ENCODE assay signal across 8 mouse cellular contexts in genomic region chr11:72050895-72051858, GRCm38 (mm10). TPM values are rescaled to one million over a fixed set of nuclear protein-coding genes. Genes with fewer than 3 reads are reported as not detected.
DNase-seq lines count a peak whose midpoint lies in the region; ATAC-seq and TF ChIP-seq lines count a peak whose summit lies in the region.

No protein-coding gene starts in this region.

- H3K4me3 ChIP-seq in heart, adult 2 months: peak overlapping the region; percentile 29; the same call in 1 of the 2 replicates
- H3K4me3 ChIP-seq in ES-E14 (ENCODE audit: insufficient read depth in 1 of 2, low read depth in 1 of 2, low read length in 2 of 2, poor library complexity in 1 of 2, severe bottlenecking in 1 of 2): peak overlapping the region; percentile 66 to 70
- peak overlapping the region; percentile 53 for H3K4me3 ChIP-seq in embryonic facial prominence, embryonic 13.5 days
- H3K4me3 ChIP-seq in intestine, embryonic 15.5 days (replicated peaks): peak overlapping the region; percentile 49
- H3K4me3 ChIP-seq in midbrain, embryonic 10.5 days: peak overlapping the region; percentile 69
- peak overlapping the region; percentile 32 for H3K4me3 ChIP-seq in stomach, postnatal 0 days (ENCODE audit: low read depth, low read length)

- ATAC-seq in embryonic facial prominence, embryonic 13.5 days (ENCODE audit: insufficient number of reproducible peaks, insufficient read depth, low FRiP score, low TSS enrichment, low read depth): peak; percentile 12; the same call in 1 of the 2 replicates
- ATAC-seq in intestine, embryonic 15.5 days: peak; percentile 57
- ATAC-seq in stomach, postnatal 0 days (ENCODE audit: low FRiP score, low TSS enrichment): no peak

- H3K36me3 ChIP-seq in heart, adult 2 months (ENCODE audit: control insufficient read depth, insufficient read depth, low read length): no peaks in the 10 kb centered on the region
- H3K36me3 ChIP-seq in ES-E14 (ENCODE audit: control insufficient read depth, insufficient read depth, low read length, poor library complexity, severe bottlenecking): no peaks in the 10 kb centered on the region; the same call in 1 of the 2 replicates
- peaks cover 9% of the 10 kb centered on the region for H3K36me3 ChIP-seq in embryonic facial prominence, embryonic 13.5 days
- H3K36me3 ChIP-seq in intestine, embryonic 15.5 days: peaks cover 9% of the 10 kb centered on the region; the same call in 1 of the 2 replicates
- H3K36me3 ChIP-seq in midbrain, embryonic 10.5 days: peaks cover 27% of the 10 kb centered on the region
- 0 out of 2 replicates have a peak, but pooled peaks cover 3% of the 10 kb centered on the region for H3K36me3 ChIP-seq in stomach, postnatal 0 days (ENCODE audit: control insufficient read depth, insufficient read depth, low read length)

- H3K4me2 ChIP-seq in embryonic facial prominence, embryonic 13.5 days: peak overlapping the region; percentile 88
- H3K4me2 ChIP-seq in intestine, embryonic 15.5 days (replicated peaks): peak overlapping the region; percentile 94
- H3K4me2 ChIP-seq in stomach, postnatal 0 days (replicated peaks; ENCODE audit: low read depth): peak overlapping the region; percentile 65

- H3K9ac ChIP-seq in heart, adult 2 months (ENCODE audit: low read depth, low read length): peak overlapping the region; percentile 0; the same call in 1 of the 2 replicates
- H3K9ac ChIP-seq in ES-E14 (ENCODE audit: insufficient read depth, low read depth, low read length, poor library complexity, severe bottlenecking): peak overlapping the region; percentile 63
- peak overlapping the region; percentile 69 for H3K9ac ChIP-seq in embryonic facial prominence, embryonic 13.5 days
- H3K9ac ChIP-seq in intestine, embryonic 15.5 days: peak overlapping the region; percentile 62
- peak overlapping the region; percentile 41 for H3K9ac ChIP-seq in stomach, postnatal 0 days (ENCODE audit: low read length)

- peak; percentile 29 to 32 for DNase-seq in heart, adult 2 months
- DNase-seq in heart, postnatal 25 days (ENCODE audit: low spot score): no peak
- DNase-seq in ES-E14 (ENCODE audit: low read depth, low spot score): peak; percentile 45
- DNase-seq in midbrain, embryonic 10.5 days (ENCODE audit: low spot score): peak; percentile 59
- peak; percentile 47 for DNase-seq in stomach, postnatal 0 days (ENCODE audit: low spot score)
- DNase-seq in thymus, postnatal 25 days: no peak

- intact Hi-C loops in heart, adult 2 months (cut with DNase I): no loop called here
- intact Hi-C loops in heart, postnatal 25 days (cut with DNase I): loop anchor here (5.0 kb wide), 1 partner anchor 156 kb away; the partner anchor contains the start of genes 4933427D14Rik, Gm43951 and Txndc17

- H3K27me3 ChIP-seq in heart, adult 2 months (ENCODE audit: control insufficient read depth, insufficient read depth, low read length): no peaks in the 10 kb centered on the region
- peaks cover 25% of the 10 kb centered on the region for H3K27me3 ChIP-seq in embryonic facial prominence, embryonic 13.5 days
- H3K27me3 ChIP-seq in intestine, embryonic 15.5 days (replicated peaks): peaks cover 6% of the 10 kb centered on the region; the same call in 1 of the 2 replicates
- H3K27me3 ChIP-seq in midbrain, embryonic 10.5 days (ENCODE audit: low read depth, poor library complexity, severe bottlenecking): peaks cover 56% of the 10 kb centered on the region
- no peaks in the 10 kb centered on the region for H3K27me3 ChIP-seq in stomach, postnatal 0 days (ENCODE audit: control insufficient read depth, insufficient read depth, low read length)

- peak; percentile 26 for TF ChIP-seq CTCF in heart, adult 2 months (IDR thresholded peaks at IDR 0.05)
- TF ChIP-seq CTCF in stomach, postnatal 0 days (IDR thresholded peaks at IDR 0.05; ENCODE audit: low read depth): peak; percentile 63

- in situ Hi-C loops in ES-E14 (cut with MboI; ENCODE audit: low sequenced_read_pairs in 2 of 2, unreplicated experiment in 2 of 2): no loop called here

- no peak for TF ChIP-seq EP300 in heart, adult 2 months (IDR thresholded peaks at IDR 0.05; ENCODE audit: insufficient read depth, low read depth, low read length)
- TF ChIP-seq EP300 in stomach, postnatal 0 days (optimal IDR thresholded peaks at IDR 0.05): no peak

- no peaks in the 10 kb centered on the region for H3K79me2 ChIP-seq in heart, adult 2 months (replicated peaks; ENCODE audit: control insufficient read depth, insufficient read depth, low read length)

- H3K4me1 ChIP-seq in heart, adult 2 months (ENCODE audit: control insufficient read depth, insufficient read depth, low read length): no peaks in the 10 kb centered on the region
- peaks cover 0 to 5% of the 10 kb centered on the region in 2 experiments; a peak in 1 of 4 replicates for H3K4me1 ChIP-seq in ES-E14 (ENCODE audit: control insufficient read depth in 2 of 2, insufficient read depth in 2 of 2, low read length in 2 of 2, poor library complexity in 1 of 2)
- H3K4me1 ChIP-seq in embryonic facial prominence, embryonic 13.5 days: peaks cover 54% of the 10 kb centered on the region
- H3K4me1 ChIP-seq in intestine, embryonic 15.5 days (replicated peaks): peaks cover 19% of the 10 kb centered on the region
- peaks cover 33% of the 10 kb centered on the region for H3K4me1 ChIP-seq in midbrain, embryonic 10.5 days
- peaks cover 5% of the 10 kb centered on the region; the same call in 1 of the 2 replicates for H3K4me1 ChIP-seq in stomach, postnatal 0 days (replicated peaks; ENCODE audit: control insufficient read depth, insufficient read depth)

- H3K9me3 ChIP-seq in ES-E14 (ENCODE audit: control insufficient read depth, insufficient read depth, low read depth, low read length): no peaks in the 10 kb centered on the region
- no peaks in the 10 kb centered on the region for H3K9me3 ChIP-seq in embryonic facial prominence, embryonic 13.5 days
- H3K9me3 ChIP-seq in intestine, embryonic 15.5 days: no peaks in the 10 kb centered on the region
- no peaks in the 10 kb centered on the region for H3K9me3 ChIP-seq in midbrain, embryonic 10.5 days (replicated peaks)
- no peaks in the 10 kb centered on the region for H3K9me3 ChIP-seq in stomach, postnatal 0 days (ENCODE audit: control insufficient read depth, low read length)

- H3K27ac ChIP-seq in heart, adult 2 months: no peak overlapping the region
- no peak overlapping the region for H3K27ac ChIP-seq in ES-E14 (ENCODE audit: insufficient read depth, low read depth, low read length, poor library complexity, severe bottlenecking)
- no peak overlapping the region for H3K27ac ChIP-seq in embryonic facial prominence, embryonic 13.5 days
- no peak overlapping the region for H3K27ac ChIP-seq in intestine, embryonic 15.5 days
- H3K27ac ChIP-seq in midbrain, embryonic 10.5 days (replicated peaks): peak overlapping the region; percentile 70
- no peak overlapping the region for H3K27ac ChIP-seq in stomach, postnatal 0 days (replicated peaks)

- TF ChIP-seq POLR2A in heart, adult 2 months (IDR thresholded peaks at IDR 0.05; ENCODE audit: insufficient read depth, low read depth, low read length): no peak

- WGBS in heart, adult 2 months: 11% methylated on average over 45 of the region's 45 CpGs
- 2% methylated on average over 45 of the region's 45 CpGs for WGBS in embryonic facial prominence, embryonic 13.5 days
- 3% methylated on average over 45 of the region's 45 CpGs for WGBS in intestine, embryonic 15.5 days
- 3% methylated on average over 45 of the region's 45 CpGs for WGBS in midbrain, embryonic 10.5 days
- 3% methylated on average over 44 of the region's 45 CpGs for WGBS in stomach, postnatal 0 days

TF ChIP-seq in ES-E14, 5 proteins besides CTCF, POLR2A, EP300 and RAD21:
- TF ChIP-seq ZNF384 (IDR thresholded peaks at IDR 0.05; ENCODE audit: low read depth, low read length) (no peak), ZC3H11A (IDR thresholded peaks at IDR 0.05; ENCODE audit: borderline replicate concordance, low read depth, low read length) (no peak), MAFK (IDR thresholded peaks at IDR 0.05; ENCODE audit: insufficient read depth, low read depth, low read length) (no peak), HCFC1 (IDR thresholded peaks at IDR 0.05; ENCODE audit: borderline replicate concordance, insufficient read depth, low read length) (no peak), CHD2 (IDR thresholded peaks at IDR 0.05; ENCODE audit: low read depth, low read length) (no peak)

RNA-seq across cellular contexts. Expression of gene Pimreg, which starts 9.3 kb away (rescaled TPM):
- total RNA-seq in heart, adult 2 months (2021): under 1 TPM in 1 of 2 experiments, not detected in 1; 0.75 TPM
- polyA plus RNA-seq in heart, adult 2 months (2012; rRNA removed): 0.45 and 0.73 TPM in 2 replicates
- total RNA-seq in heart, postnatal 25 days (2021): 1 to 10 TPM; 1.0 to 2.6 TPM
- 28.7 and 31.3 TPM in 2 replicates for total RNA-seq in ES-E14 (2012; rRNA removed)
- polyA plus RNA-seq in embryonic facial prominence, embryonic 13.5 days (2015; fragmentation: Nextera tagmentation; extraction: Ambion mirVana): 102 and 128 TPM in 2 replicates
- polyA plus RNA-seq in intestine, embryonic 15.5 days (2015; fragmentation: Nextera tagmentation; extraction: Ambion mirVana): 75.4 and 81.8 TPM in 2 replicates
- 251 and 280 TPM in 2 replicates for polyA plus RNA-seq in midbrain, embryonic 10.5 days (2016; fragmentation: Nextera tagmentation; extraction: Ambion mirVana)
- 18.0 and 22.2 TPM in 2 replicates for polyA plus RNA-seq in stomach, postnatal 0 days (2015; fragmentation: Nextera tagmentation; extraction: Ambion mirVana)

RNA-seq across cellular contexts. Expression of gene Aipl1, which starts 13.9 kb away (rescaled TPM):
- not detected for total RNA-seq in heart, adult 2 months (2021)
- polyA plus RNA-seq in heart, adult 2 months (2012; rRNA removed): 0.04 TPM in 1 of 2 replicates, not detected in the other
- not detected for total RNA-seq in heart, postnatal 25 days (2021)
- total RNA-seq in ES-E14 (2012; rRNA removed): 0.18 and 0.32 TPM in 2 replicates
- 0.51 and 0.59 TPM in 2 replicates for polyA plus RNA-seq in embryonic facial prominence, embryonic 13.5 days (2015; fragmentation: Nextera tagmentation; extraction: Ambion mirVana)
- polyA plus RNA-seq in intestine, embryonic 15.5 days (2015; fragmentation: Nextera tagmentation; extraction: Ambion mirVana): 0.19 and 0.34 TPM in 2 replicates
- polyA plus RNA-seq in midbrain, embryonic 10.5 days (2016; fragmentation: Nextera tagmentation; extraction: Ambion mirVana): 0.67 and 0.97 TPM in 2 replicates
- 0.16 and 0.27 TPM in 2 replicates for polyA plus RNA-seq in stomach, postnatal 0 days (2015; fragmentation: Nextera tagmentation; extraction: Ambion mirVana)

Comparison
In these comparisons a context has a peak if more than half of its experiments do, and no peak if none do; other contexts are left out.
1. DNase-seq: peak in heart, adult 2 months (2 of 2), ES-E14 (single experiment), midbrain, embryonic 10.5 days (single experiment) and stomach, postnatal 0 days (single experiment); none in heart, postnatal 25 days (single experiment) and thymus, postnatal 25 days (single experiment).
2. H3K9ac ChIP-seq: peak in every context shown above with its lines; median percentile 69 in embryonic facial prominence, embryonic 13.5 days; 63 in ES-E14; 62 in intestine, embryonic 15.5 days; 41 in stomach, postnatal 0 days; 0 in heart, adult 2 months.
3. RNA of gene Pimreg, which starts 9.3 kb away (polyA plus RNA-seq): 251 to 280 TPM in midbrain, embryonic 10.5 days, 102 to 128 TPM in embryonic facial prominence, embryonic 13.5 days, 75.4 to 81.8 TPM in intestine, embryonic 15.5 days and 18.0 to 22.2 TPM in stomach, postnatal 0 days; 0.45 to 0.73 TPM in heart, adult 2 months; every median in the first group is over 10 times any median in the second.
4. Peak in every context shown above with its lines, with median percentiles within 50 percentile points of each other: H3K4me3 ChIP-seq and H3K4me2 ChIP-seq.